Mouse (Mus musculus) right cerebral cortex, postnatal 36 days (tissue): ENCODE measurements around the gene Tet2.
"Not testable (repeated sequence)": the region's sequence is repeated elsewhere in the genome, so short reads cannot be mapped to it uniquely, and the experiment has no call there.

Experiments
- DNase-seq, 2 experiments: peaks; one replicate each; pipeline ENCODE4 v3.0.0; 2022; ENCODE audit warnings: low spot score in 2 of 2, mixed read lengths in 1 of 2

Gene Tet2

GRCm38 (mm10) chr3:133544551-133545303, at the start of gene Tet2:
TSS of gene Tet2 (minus strand) at chr3:133545139.
- peak; percentile 42 to 43 for DNase-seq

- not testable (repeated sequence) for DNase-seq
These were observed 48.1 kb upstream of the Tet2 start for GRCm38 (mm10) chr3:133592995-133593394.

- no peak for DNase-seq
These were observed 45.7 kb upstream of the Tet2 start for GRCm38 (mm10) chr3:133590506-133591152.

- DNase-seq, result no peak
These were observed 40.1 kb upstream of the Tet2 start for GRCm38 (mm10) chr3:133585010-133585409.

- DNase-seq, result no peak
These were observed 38.6 kb upstream of the Tet2 start for GRCm38 (mm10) chr3:133583411-133584025.

- DNase-seq, result no peak
These were observed 38.0 kb upstream of the Tet2 start for GRCm38 (mm10) chr3:133582969-133583368.

- DNase-seq, result no peak
These were observed 37.2 kb upstream of the Tet2 start for GRCm38 (mm10) chr3:133582096-133582495.

- DNase-seq, result no peak
These were observed 36.6 kb upstream of the Tet2 start for GRCm38 (mm10) chr3:133581541-133581940.

- DNase-seq, result no peak
These were observed 34.7 kb upstream of the Tet2 start for GRCm38 (mm10) chr3:133579671-133580070.

GRCm38 (mm10) chr3:133579140-133579539, 34.2 kb upstream of the Tet2 start:
- DNase-seq, result no peak

GRCm38 (mm10) chr3:133574969-133575368, 30.0 kb upstream of the Tet2 start:
- DNase-seq, result no peak

- DNase-seq, result no peak
These were observed 27.0 kb upstream of the Tet2 start for GRCm38 (mm10) chr3:133571961-133572360.

- no peak for DNase-seq
These were observed 18.7 kb upstream of the Tet2 start for GRCm38 (mm10) chr3:133563503-133564205.

- no peak for DNase-seq
These were observed 14.6 kb upstream of the Tet2 start for GRCm38 (mm10) chr3:133559413-133560114.

- no peak for DNase-seq
These were observed 12.7 kb upstream of the Tet2 start for GRCm38 (mm10) chr3:133557602-133558001.

- DNase-seq, result no peak
These were observed 12.2 kb upstream of the Tet2 start for GRCm38 (mm10) chr3:133557154-133557553.

GRCm38 (mm10) chr3:133555378-133555777, 10.4 kb upstream of the Tet2 start:
- no peak for DNase-seq

GRCm38 (mm10) chr3:133554552-133555067, 9.7 kb upstream of the Tet2 start:
- DNase-seq, result no peak

GRCm38 (mm10) chr3:133554092-133554491, 9.2 kb upstream of the Tet2 start:
- DNase-seq, result no peak

GRCm38 (mm10) chr3:133551941-133552340, 7.0 kb upstream of the Tet2 start:
- DNase-seq, result no peak
